Mouse (Mus musculus) C2C12 (cell line): Measurements from ENCODE around the gene Ahnak2.

Source experiments
- CEBPB ChIP-seq: IDR thresholded peaks from one replicate; pipeline ENCODE4 v1.6.1; 2011; ENCODE audit warnings: low read depth, mild to moderate bottlenecking, control low read depth, moderate library complexity
- CTCF ChIP-seq: IDR thresholded peaks from one replicate; pipeline ENCODE4 v1.5.1; 2011; ENCODE audit not compliant: control insufficient read depth, insufficient read depth, insufficient read length
- FOSL1 ChIP-seq: IDR thresholded peaks from one replicate; pipeline ENCODE4 v1.8.0; 2011; ENCODE audit warnings: mild to moderate bottlenecking, low read length; ENCODE audit not compliant: poor library complexity, insufficient read depth, severe bottlenecking
- MAX ChIP-seq: IDR thresholded peaks from one replicate; pipeline ENCODE4 v1.6.1; 2011; ENCODE audit warnings: mild to moderate bottlenecking, control low read depth
- MYOD1 ChIP-seq: IDR thresholded peaks from one replicate; pipeline ENCODE4 v1.6.1; 2011; ENCODE audit warnings: low read depth; ENCODE audit not compliant: control insufficient read depth, insufficient read length
- USF1 ChIP-seq: IDR thresholded peaks from one replicate; pipeline ENCODE4 v1.6.1; 2011; ENCODE audit warnings: low read depth, mild to moderate bottlenecking, control low read depth, moderate library complexity

GRCm38 (mm10) chr12:112757896-112758295 is 44.6 kb downstream of the Ahnak2 start:
- TF ChIP-seq CTCF (no peak), MYOD1 (no peak), USF1 (no peak), MAX (no peak), FOSL1 (no peak), CEBPB (no peak)
